Mouse (Mus musculus) limb, embryonic 15.5 days (tissue): Measurements from ENCODE around the gene Lap3. TPM values are rescaled to one million over a fixed set of nuclear protein-coding genes. Genes with fewer than 3 reads are reported as not detected.

ENCODE experiments used
- ATAC-seq: fragments of 200-750 bp; cut with Nextera tagmentation; 2 replicates; pipeline ENCODE4 v1.8.0; 2017; ENCODE audit warnings: low read depth, moderate TSS enrichment; ENCODE audit not compliant: insufficient number of reproducible peaks, low FRiP score, low TSS enrichment
- H3K27ac ChIP-seq: fragments of 300-500 bp; sonication (generic); 2 replicates; pipeline ENCODE4 v1.5.1; 2015; ENCODE audit warnings: moderate library complexity, mild to moderate bottlenecking, inconsistent platforms
- H3K27me3 ChIP-seq: fragments of 300-500 bp; sonication (generic); 2 replicates; pipeline ENCODE4 v1.6.1; 2015; ENCODE audit warnings: inconsistent platforms
- H3K36me3 ChIP-seq: fragments of 300-500 bp; sonication (generic); 2 replicates; pipeline ENCODE4 v1.6.1; 2015; ENCODE audit warnings: inconsistent platforms
- H3K4me1 ChIP-seq: fragments of 300-500 bp; sonication (generic); 2 replicates; pipeline ENCODE4 v1.6.1; 2015; ENCODE audit warnings: inconsistent platforms
- H3K4me2 ChIP-seq: fragments of 300-500 bp; sonication (generic); 2 replicates; pipeline ENCODE4 v1.6.1; 2015; ENCODE audit warnings: mild to moderate bottlenecking, inconsistent platforms
- H3K4me3 ChIP-seq: fragments of 300-500 bp; sonication (generic); 2 replicates; pipeline ENCODE4 v1.5.1; 2015; ENCODE audit warnings: mild to moderate bottlenecking, inconsistent platforms
- H3K9ac ChIP-seq: fragments of 300-500 bp; sonication (generic); 2 replicates; pipeline ENCODE4 v1.6.1; 2015; ENCODE audit warnings: inconsistent platforms
- H3K9me3 ChIP-seq: fragments of 300-500 bp; sonication (generic); 2 replicates; pipeline ENCODE4 v1.6.1; 2016; ENCODE audit warnings: inconsistent platforms
- WGBS: fragments of 180-500 bp; shearing (Covaris S2); methylation state at CpG from one replicate; pipeline ENCODE4 v1.1.7; 2015; 5-methylcytosine and 5-hydroxymethylcytosine counted together
- polyA plus RNA-seq: library from polyadenylated mRNA; unstranded; fragments of >200 nt; fragmentation: Nextera tagmentation; extraction: Ambion mirVana; gene quantifications from 2 replicates; pipeline ENCODE4 v1.2.1, GENCODE M21; 2015

Gene Lap3
- polyA plus RNA-seq, 1 experiment from 2014 or later = 59.8 TPM

- Histone ChIP-seq H3K36me3 (no peaks in the 10 kb centered on the region), H3K27ac (no peak overlapping the region), H3K9ac (no peak overlapping the region), H3K9me3 (no peaks in the 10 kb centered on the region), H3K27me3 (no peaks in the 10 kb centered on the region), H3K4me1 (peaks cover 12% of the 10 kb centered on the region; the same call in 1 of the 2 replicates), H3K4me3 (no peak overlapping the region), H3K4me2 (no peak overlapping the region)
- WGBS = 58% methylated on average over 5 of the region's 5 CpGs
- ATAC-seq = no peak
These were observed 17.4 kb upstream of the Lap3 start for GRCm38 (mm10) chr5:45475771-45476170.

- H3K4me2 ChIP-seq = no peak overlapping the region
- H3K27ac ChIP-seq = no peak overlapping the region
- WGBS = 48% methylated on average over 6 of the region's 6 CpGs
These were observed 16.9 kb upstream of the Lap3 start for GRCm38 (mm10) chr5:45476288-45476687.

DNA sequence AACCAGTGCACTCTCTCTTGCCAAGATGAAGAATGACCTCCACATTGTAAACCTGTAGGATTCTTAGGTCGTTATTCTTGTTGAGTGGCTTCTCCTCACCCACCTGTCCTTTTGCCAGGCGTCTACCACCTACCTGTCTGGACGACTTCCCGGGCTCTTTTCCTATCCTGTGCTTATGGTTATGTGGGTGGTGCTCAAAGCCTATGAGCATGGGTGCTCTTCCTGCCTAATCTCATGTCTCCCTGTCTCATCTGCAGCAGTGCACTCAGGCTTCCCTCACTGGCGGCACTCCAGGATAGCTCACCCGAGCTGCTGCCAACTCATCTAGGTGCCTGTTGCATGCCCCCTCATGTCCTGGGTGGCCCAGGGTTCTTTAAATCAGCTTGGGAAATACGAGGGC lies 15.6 kb upstream of the Lap3 start:
- H3K4me2 ChIP-seq = no peak overlapping the region
- H3K36me3 ChIP-seq = no peaks in the 10 kb centered on the region
- H3K4me1 ChIP-seq = peaks cover 12% of the 10 kb centered on the region; the same call in 1 of the 2 replicates
- no peak overlapping the region for H3K27ac ChIP-seq
- ATAC-seq = no peak
- no peaks in the 10 kb centered on the region for H3K27me3 ChIP-seq
- 75% methylated on average over 7 of the region's 7 CpGs for WGBS
- no peaks in the 10 kb centered on the region for H3K9me3 ChIP-seq
- no peak overlapping the region for H3K4me3 ChIP-seq
- no peak overlapping the region for H3K9ac ChIP-seq

More at GRCm38 (mm10) chr5:45476288-45476687, 16.9 kb upstream of the Lap3 start:
- Histone ChIP-seq H3K4me3 (no peak overlapping the region), H3K27me3 (no peaks in the 10 kb centered on the region), H3K9ac (no peak overlapping the region), H3K9me3 (no peaks in the 10 kb centered on the region), H3K36me3 (no peaks in the 10 kb centered on the region), H3K4me1 (peaks cover 12% of the 10 kb centered on the region; the same call in 1 of the 2 replicates)
- ATAC-seq = no peak

- ATAC-seq = no peak
- Histone ChIP-seq H3K4me2 (no peak overlapping the region), H3K4me1 (peaks cover 8% of the 10 kb centered on the region; the same call in 1 of the 2 replicates), H3K4me3 (no peak overlapping the region), H3K27me3 (no peaks in the 10 kb centered on the region), H3K27ac (no peak overlapping the region), H3K9ac (no peak overlapping the region), H3K9me3 (no peaks in the 10 kb centered on the region), H3K36me3 (no peaks in the 10 kb centered on the region)
- WGBS = 92% methylated on average over 1 of the region's 1 CpGs
These were observed 13.1 kb upstream of the Lap3 start for GRCm38 (mm10) chr5:45480066-45480465.

- Histone ChIP-seq H3K9ac (no peak overlapping the region), H3K36me3 (no peaks in the 10 kb centered on the region), H3K4me2 (no peak overlapping the region), H3K27me3 (no peaks in the 10 kb centered on the region), H3K9me3 (no peaks in the 10 kb centered on the region), H3K4me3 (no peak overlapping the region), H3K4me1 (peaks cover 4% of the 10 kb centered on the region; the same call in 1 of the 2 replicates), H3K27ac (no peak overlapping the region)
- WGBS = 94% methylated on average over 2 of the region's 2 CpGs
- no peak for ATAC-seq
These were observed 12.0 kb upstream of the Lap3 start for GRCm38 (mm10) chr5:45481125-45481524.

DNA sequence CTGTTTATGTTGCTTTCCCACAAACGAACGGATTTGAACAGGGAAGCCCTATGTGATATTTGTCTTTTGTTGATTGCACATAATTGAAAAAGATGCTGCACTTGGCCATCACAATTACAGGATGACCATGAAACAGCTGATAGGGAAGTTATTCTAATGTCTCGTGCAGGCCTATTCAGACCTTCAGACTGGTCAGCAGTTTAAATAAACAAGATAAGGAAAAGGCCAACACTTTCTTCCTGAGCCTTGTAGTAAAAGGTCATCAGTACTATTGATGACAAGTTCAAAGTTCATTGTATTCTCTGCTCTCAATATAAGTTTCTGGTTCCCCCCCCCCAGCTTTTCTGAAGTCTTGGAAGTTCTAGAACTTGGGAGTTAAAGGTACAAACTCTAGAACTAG lies 10.6 kb upstream of the Lap3 start:
- H3K4me2 ChIP-seq = no peak overlapping the region
- no peaks in the 10 kb centered on the region for H3K9me3 ChIP-seq
- H3K4me1 ChIP-seq = no peaks in the 10 kb centered on the region
- H3K27me3 ChIP-seq = no peaks in the 10 kb centered on the region
- no peak overlapping the region for H3K27ac ChIP-seq
- WGBS = 82% methylated on average over 3 of the region's 3 CpGs
- H3K4me3 ChIP-seq = no peak overlapping the region
- ATAC-seq = no peak
- no peak overlapping the region for H3K9ac ChIP-seq
- no peaks in the 10 kb centered on the region for H3K36me3 ChIP-seq

- Histone ChIP-seq H3K27me3 (no peaks in the 10 kb centered on the region), H3K9ac (no peak overlapping the region), H3K4me3 (no peak overlapping the region), H3K9me3 (no peaks in the 10 kb centered on the region), H3K4me1 (no peaks in the 10 kb centered on the region), H3K27ac (no peak overlapping the region), H3K4me2 (no peak overlapping the region), H3K36me3 (no peaks in the 10 kb centered on the region)
- WGBS = 63% methylated on average over 1 of the region's 1 CpGs
- ATAC-seq = no peak
These were observed 9.5 kb upstream of the Lap3 start for GRCm38 (mm10) chr5:45483654-45484053.

DNA sequence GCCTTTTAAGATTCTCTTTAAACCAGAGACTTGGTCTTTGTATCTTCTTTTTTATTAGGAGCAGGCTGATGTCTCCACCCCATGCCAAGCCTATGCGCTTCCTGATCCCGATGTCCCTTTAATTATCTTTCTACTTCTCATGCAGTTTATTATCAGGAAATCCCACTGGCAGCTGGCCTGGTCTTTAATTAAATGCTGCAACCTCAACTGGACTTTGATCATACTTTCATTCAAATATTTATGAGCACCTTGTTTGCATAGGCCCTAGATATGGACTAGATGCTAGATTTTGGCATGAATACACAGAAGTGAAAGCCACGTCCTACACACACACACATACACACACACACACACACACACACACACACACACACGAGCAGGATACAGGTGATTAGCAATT lies 1.4 kb upstream of the Lap3 start:
- Histone ChIP-seq H3K27me3 (no peaks in the 10 kb centered on the region), H3K27ac (no peak overlapping the region), H3K9ac (no peak overlapping the region), H3K36me3 (peaks cover 4% of the 10 kb centered on the region), H3K9me3 (no peaks in the 10 kb centered on the region), H3K4me2 (no peak overlapping the region), H3K4me3 (no peak overlapping the region), H3K4me1 (peaks cover 11% of the 10 kb centered on the region)
- no peak for ATAC-seq
- 44% methylated on average over 4 of the region's 4 CpGs for WGBS

DNA sequence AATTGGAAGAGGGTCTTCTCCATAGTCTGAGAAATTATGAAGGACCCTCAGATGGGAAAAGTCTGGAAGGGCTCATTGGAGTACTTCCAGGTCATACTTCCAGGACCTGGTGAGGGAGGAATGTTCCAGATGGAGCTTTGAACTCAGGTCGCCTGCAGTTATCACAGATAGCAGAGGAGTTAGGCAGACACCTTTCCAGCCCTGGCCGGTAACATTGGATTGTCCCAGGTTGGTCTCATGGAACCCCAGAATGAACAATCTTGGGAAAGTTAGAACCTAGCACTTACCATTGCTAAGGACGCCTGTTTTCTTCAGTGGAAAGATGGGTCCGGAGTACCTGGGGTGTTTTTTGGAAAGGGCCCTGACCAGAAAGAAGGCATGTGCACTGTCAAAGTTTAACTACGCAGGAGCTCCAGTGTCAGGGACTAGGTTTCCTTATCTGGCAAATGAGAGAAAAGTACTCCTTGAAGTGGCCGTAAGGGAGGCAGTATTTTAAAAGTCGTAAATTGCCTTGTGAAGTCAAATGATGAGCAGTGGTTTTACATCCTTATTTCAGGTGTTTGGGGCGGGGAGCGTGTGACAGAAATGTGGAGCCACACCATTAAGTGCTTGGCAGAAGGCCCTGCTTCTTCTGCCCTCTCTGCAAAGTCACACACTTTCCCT lies 1.1 kb downstream of the Lap3 start:
- Histone ChIP-seq H3K4me2 (peak overlapping the region; percentile 57), H3K27ac (no peak overlapping the region), H3K9ac (peak overlapping the region; percentile 75), H3K4me1 (peaks cover 11% of the 10 kb centered on the region), H3K36me3 (peaks cover 28% of the 10 kb centered on the region), H3K9me3 (no peaks in the 10 kb centered on the region), H3K4me3 (peak overlapping the region; percentile 64), H3K27me3 (no peaks in the 10 kb centered on the region)
- WGBS = 49% methylated on average over 9 of the region's 9 CpGs
- ATAC-seq = no peak

DNA sequence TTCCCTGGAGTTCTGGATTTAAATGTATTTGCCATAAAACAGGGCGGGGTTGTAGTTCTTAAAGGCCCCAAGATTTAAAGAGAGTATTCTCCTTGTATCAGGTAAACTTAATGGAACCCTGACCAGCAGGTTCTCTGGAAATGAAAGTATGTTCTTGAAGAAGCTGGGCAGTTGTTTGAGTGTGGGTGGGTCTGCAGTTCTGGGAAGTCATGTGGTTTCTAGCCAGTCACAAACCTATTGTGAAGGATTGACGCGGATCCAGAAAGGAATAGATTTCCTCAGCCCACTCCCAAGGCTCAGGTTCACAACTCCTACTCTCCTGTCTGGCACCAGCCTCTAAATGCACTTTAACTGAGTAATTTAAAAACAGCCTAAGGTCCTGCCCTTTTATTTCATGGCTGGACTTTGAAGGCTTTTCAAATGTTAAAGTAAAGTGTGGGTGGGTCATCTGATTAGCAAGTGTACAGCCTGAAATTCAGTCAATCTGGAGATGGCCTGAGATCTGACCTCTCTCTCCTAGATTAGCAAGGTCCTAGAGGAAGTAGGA lies 2.3 kb downstream of the Lap3 start:
- Histone ChIP-seq H3K9ac (no peak overlapping the region), H3K4me1 (peaks cover 11% of the 10 kb centered on the region), H3K36me3 (peaks cover 41% of the 10 kb centered on the region), H3K27me3 (no peaks in the 10 kb centered on the region), H3K4me3 (no peak overlapping the region), H3K27ac (no peak overlapping the region), H3K4me2 (no peak overlapping the region), H3K9me3 (no peaks in the 10 kb centered on the region)
- no peak for ATAC-seq
- 89% methylated on average over 3 of the region's 3 CpGs for WGBS

GRCm38 (mm10) chr5:45496042-45496441 lies 2.9 kb downstream of the Lap3 start:
- Histone ChIP-seq H3K4me3 (no peak overlapping the region), H3K4me2 (no peak overlapping the region), H3K27me3 (no peaks in the 10 kb centered on the region), H3K4me1 (peaks cover 11% of the 10 kb centered on the region), H3K36me3 (peaks cover 45% of the 10 kb centered on the region), H3K9me3 (no peaks in the 10 kb centered on the region), H3K9ac (no peak overlapping the region), H3K27ac (no peak overlapping the region)
- no peak for ATAC-seq

GRCm38 (mm10) chr5:45496479-45496878 lies 3.3 kb downstream of the Lap3 start:
- H3K27me3 ChIP-seq = no peaks in the 10 kb centered on the region
- 90% methylated on average over 4 of the region's 4 CpGs for WGBS
- no peak overlapping the region for H3K9ac ChIP-seq
- no peaks in the 10 kb centered on the region for H3K9me3 ChIP-seq
- no peak overlapping the region for H3K27ac ChIP-seq
- peaks cover 48% of the 10 kb centered on the region for H3K36me3 ChIP-seq
- peaks cover 11% of the 10 kb centered on the region for H3K4me1 ChIP-seq
- H3K4me2 ChIP-seq = no peak overlapping the region
- no peak for ATAC-seq
- no peak overlapping the region for H3K4me3 ChIP-seq
